Mouse (Mus musculus): ENCODE measurements at regions not wholly inside any gene's neighbourhood (a gene's known extent, or its start where the extent isn't known, plus 50 kb on each side); places are given as distances from the start of the nearest gene placed in this dataset.

DNA sequence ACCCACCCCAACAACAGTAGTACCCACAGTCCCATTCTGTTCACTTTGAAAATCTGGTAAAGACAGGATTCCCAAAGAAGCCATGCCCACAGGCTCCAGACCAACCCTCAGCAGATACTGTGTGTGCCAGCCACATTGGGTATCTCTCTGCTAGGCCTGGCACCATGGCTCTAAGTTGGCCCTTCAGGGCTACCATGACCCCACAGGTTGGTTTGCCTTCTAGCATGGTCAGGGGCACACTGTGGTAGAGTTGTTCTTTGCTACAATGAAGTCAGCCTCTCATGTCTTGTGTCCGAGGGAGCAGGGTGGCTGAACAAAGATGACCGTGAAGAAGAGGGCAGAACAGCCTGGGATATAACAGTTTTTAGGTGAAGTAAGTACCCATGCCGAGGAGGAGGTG, 59.8 kb upstream of the Slco4a1 start:
- WGBS, result 64% methylated on average over 3 of the region's 3 CpGs
- H3K27ac ChIP-seq (ENCODE audit: low read depth, low read length), result no peak overlapping the region
- TF ChIP-seq CTCF (IDR thresholded peaks at IDR 0.05), result no peak
- ATAC-seq (ENCODE audit: low FRiP score) (no peak), DNase-seq (ENCODE audit: low spot score) (no peak)
- no peak overlapping the region for H3K4me2 ChIP-seq (ENCODE audit: low read depth, low read length, poor library complexity, severe bottlenecking)
- H3K9ac ChIP-seq (replicated peaks; ENCODE audit: low read length, poor library complexity, severe bottlenecking), result no peak overlapping the region
- H3K4me3 ChIP-seq (ENCODE audit: low read depth, low read length), result no peak overlapping the region
- H3K4me1 ChIP-seq (ENCODE audit: insufficient read depth, low read length), result no peaks in the 10 kb centered on the region
- H3K27me3 ChIP-seq (ENCODE audit: insufficient read depth, low read length), result peaks cover 3% of the 10 kb centered on the region; the same call in 1 of the 2 replicates
- no peaks in the 10 kb centered on the region for H3K9me3 ChIP-seq (ENCODE audit: low read length)
- no peaks in the 10 kb centered on the region for H3K36me3 ChIP-seq (ENCODE audit: insufficient read depth, low read length)

DNA sequence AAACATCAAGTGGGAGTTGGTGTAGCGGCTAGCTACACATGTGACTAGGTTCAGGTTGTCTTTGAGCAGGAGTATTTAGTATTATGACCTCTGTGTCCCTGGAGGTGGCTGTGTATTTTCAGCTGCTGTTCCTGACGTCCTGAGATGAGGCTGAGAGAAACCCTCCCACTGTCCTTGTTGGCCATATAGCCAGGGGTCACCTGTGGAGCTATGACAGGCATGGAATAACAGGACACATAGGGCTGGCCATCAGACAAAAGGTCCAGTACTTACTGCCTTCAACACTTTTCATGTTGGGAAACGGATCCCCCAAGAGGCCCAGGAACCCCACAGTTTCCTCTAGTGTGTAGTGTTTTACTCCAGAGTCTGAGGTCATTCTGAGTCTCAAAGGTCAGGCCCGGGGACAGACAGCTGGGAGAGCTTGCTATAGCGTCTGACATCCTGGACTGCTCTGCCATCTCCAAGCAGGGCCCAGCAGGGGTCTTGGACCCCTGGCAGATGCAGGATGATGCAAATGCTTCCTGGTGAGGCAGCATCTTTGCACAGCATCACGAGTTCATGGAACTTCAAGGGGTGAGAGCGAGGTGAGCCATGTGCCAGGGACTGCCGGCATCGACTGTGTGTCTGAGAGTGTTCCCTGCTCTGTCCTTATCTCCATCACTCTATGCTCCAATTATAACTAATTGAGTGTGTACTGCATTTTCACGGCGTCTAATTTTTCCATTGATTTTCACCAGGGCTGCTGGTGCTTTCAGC, 60.6 kb upstream of the Slco4a1 start:
- 59% methylated on average over 11 of the region's 11 CpGs for WGBS

DNA sequence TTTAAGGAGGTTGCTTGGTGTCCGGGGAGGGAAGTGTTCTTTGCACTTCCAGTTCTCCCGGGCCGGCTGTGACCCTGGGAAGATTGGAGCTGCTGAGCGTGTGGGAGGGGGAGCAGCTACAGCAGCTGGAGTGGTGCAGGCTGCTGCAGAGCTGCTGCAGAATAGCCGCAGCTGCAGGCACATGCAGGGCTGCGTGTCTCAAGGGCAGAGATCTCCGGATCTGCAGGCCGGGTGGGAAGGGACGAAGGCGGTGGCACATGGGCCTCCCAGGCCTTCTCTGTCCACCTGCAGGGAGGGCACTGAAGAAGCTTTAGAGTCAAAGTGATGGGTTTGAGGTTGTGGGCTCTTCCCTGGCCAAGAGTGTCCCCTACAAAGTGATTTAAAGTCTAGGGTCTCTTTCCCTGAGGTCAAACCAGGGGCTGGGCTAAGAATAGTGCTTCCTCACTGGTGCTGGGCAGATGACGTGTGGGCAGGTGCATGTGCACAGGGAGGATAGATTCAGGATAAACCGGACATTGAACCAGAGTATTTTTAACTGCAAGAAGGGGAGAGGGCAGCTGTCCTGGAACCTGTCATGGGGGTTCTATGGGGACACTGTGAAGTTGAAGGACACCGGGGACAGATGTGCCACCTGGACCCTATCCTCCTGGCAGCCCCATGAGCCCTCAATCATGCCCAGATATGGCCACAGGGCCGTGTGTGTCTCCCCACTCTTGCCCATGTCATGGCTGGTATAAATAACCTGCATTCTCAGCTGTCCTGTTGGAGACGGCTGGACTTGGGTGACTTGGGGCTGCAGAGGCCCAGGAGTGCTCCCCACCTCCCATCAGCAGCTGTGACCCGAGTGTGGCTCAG, 58.6 kb upstream of the Gata5 start:
- no peaks in the 10 kb centered on the region for H3K9me3 ChIP-seq (ENCODE audit: low read length)
- 67% methylated on average over 16 of the region's 16 CpGs for WGBS
- H3K27me3 ChIP-seq (ENCODE audit: insufficient read depth, low read length), result peaks cover 4% of the 10 kb centered on the region; the same call in 1 of the 2 replicates
- TF ChIP-seq CTCF (IDR thresholded peaks at IDR 0.05), result no peak
- no peaks in the 10 kb centered on the region for H3K36me3 ChIP-seq (ENCODE audit: insufficient read depth, low read length)
- no peak overlapping the region for H3K4me2 ChIP-seq (ENCODE audit: low read depth, low read length, poor library complexity, severe bottlenecking)
- ATAC-seq (ENCODE audit: low FRiP score) (no peak), DNase-seq (ENCODE audit: low spot score) (no peak)
- no peaks in the 10 kb centered on the region for H3K4me1 ChIP-seq (ENCODE audit: insufficient read depth, low read length)
- no peak overlapping the region for H3K9ac ChIP-seq (replicated peaks; ENCODE audit: low read length, poor library complexity, severe bottlenecking)
- no peak overlapping the region for H3K4me3 ChIP-seq (ENCODE audit: low read depth, low read length)
- no peak overlapping the region for H3K27ac ChIP-seq (ENCODE audit: low read depth, low read length)

More for the DNA sequence above, 60.6 kb upstream of the Slco4a1 start:
- Histone ChIP-seq H3K9me3 (ENCODE audit: low read length) (no peaks in the 10 kb centered on the region), H3K4me2 (ENCODE audit: low read depth, low read length, poor library complexity, severe bottlenecking) (no peak overlapping the region), H3K4me3 (ENCODE audit: low read depth, low read length) (no peak overlapping the region), H3K27ac (ENCODE audit: low read depth, low read length) (no peak overlapping the region), H3K9ac (replicated peaks; ENCODE audit: low read length, poor library complexity, severe bottlenecking) (no peak overlapping the region), H3K4me1 (ENCODE audit: insufficient read depth, low read length) (no peaks in the 10 kb centered on the region), H3K36me3 (ENCODE audit: insufficient read depth, low read length) (no peaks in the 10 kb centered on the region), H3K27me3 (ENCODE audit: insufficient read depth, low read length) (peaks cover 4% of the 10 kb centered on the region; the same call in 1 of the 2 replicates)
- no peak for DNase-seq (ENCODE audit: low spot score)
- no peak for ATAC-seq (ENCODE audit: low FRiP score)
- no peak for TF ChIP-seq CTCF (IDR thresholded peaks at IDR 0.05)

DNA sequence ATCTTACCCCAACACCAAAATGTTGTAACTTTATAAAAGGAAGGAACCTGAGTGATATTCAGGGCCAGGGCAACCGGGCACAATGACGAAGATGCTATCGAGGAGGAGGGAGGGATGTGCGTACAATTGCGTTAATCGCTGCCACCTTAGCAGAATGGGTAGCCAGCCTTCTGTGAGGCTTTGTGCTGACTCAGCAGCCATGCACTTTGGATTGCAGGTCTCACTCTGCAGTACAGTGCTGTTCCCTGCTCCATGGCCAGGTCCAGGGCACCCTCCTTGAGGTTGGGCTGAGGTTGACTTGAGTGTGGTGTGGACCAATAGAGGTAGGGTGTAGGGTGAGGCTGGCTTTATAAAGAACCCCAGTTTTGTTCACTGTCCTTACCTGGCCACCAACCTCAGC, 57.8 kb upstream of the Gata5 start:
- Histone ChIP-seq H3K9ac (replicated peaks; ENCODE audit: low read length, poor library complexity, severe bottlenecking) (no peak overlapping the region), H3K4me1 (ENCODE audit: insufficient read depth, low read length) (no peaks in the 10 kb centered on the region), H3K4me2 (ENCODE audit: low read depth, low read length, poor library complexity, severe bottlenecking) (no peak overlapping the region), H3K4me3 (ENCODE audit: low read depth, low read length) (no peak overlapping the region), H3K27ac (ENCODE audit: low read depth, low read length) (no peak overlapping the region), H3K9me3 (ENCODE audit: low read length) (no peaks in the 10 kb centered on the region), H3K36me3 (ENCODE audit: insufficient read depth, low read length) (no peaks in the 10 kb centered on the region), H3K27me3 (ENCODE audit: insufficient read depth, low read length) (peaks cover 7% of the 10 kb centered on the region; the same call in 1 of the 2 replicates)
- DNase-seq (ENCODE audit: low spot score) (no peak), ATAC-seq (ENCODE audit: low FRiP score) (no peak)
- no peak for TF ChIP-seq CTCF (IDR thresholded peaks at IDR 0.05)
- WGBS, result 89% methylated on average over 6 of the region's 6 CpGs

DNA sequence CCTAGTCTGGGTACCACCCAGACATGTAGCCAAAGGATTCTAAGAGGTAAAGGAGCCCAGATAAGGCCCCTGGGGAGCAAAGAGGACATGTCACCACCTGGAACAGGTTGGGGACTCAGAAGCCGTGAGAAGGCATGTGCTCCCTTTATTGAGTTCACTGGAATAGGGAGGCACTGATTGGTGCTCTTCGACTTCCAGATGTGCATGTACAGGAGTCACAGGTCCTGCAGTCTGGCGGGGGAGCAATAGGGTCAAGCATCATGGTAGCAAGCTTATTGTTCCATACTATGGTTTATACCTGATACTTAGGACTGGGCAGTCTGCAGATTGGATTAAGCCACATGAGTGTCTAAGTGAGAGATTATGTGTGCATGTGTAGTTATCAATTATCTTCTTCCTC, 56.9 kb upstream of the Gata5 start:
- Histone ChIP-seq H3K4me3 (ENCODE audit: low read depth, low read length) (no peak overlapping the region), H3K4me1 (ENCODE audit: insufficient read depth, low read length) (no peaks in the 10 kb centered on the region), H3K4me2 (ENCODE audit: low read depth, low read length, poor library complexity, severe bottlenecking) (no peak overlapping the region), H3K27ac (ENCODE audit: low read depth, low read length) (no peak overlapping the region), H3K9ac (replicated peaks; ENCODE audit: low read length, poor library complexity, severe bottlenecking) (no peak overlapping the region), H3K9me3 (ENCODE audit: low read length) (no peaks in the 10 kb centered on the region), H3K36me3 (ENCODE audit: insufficient read depth, low read length) (no peaks in the 10 kb centered on the region), H3K27me3 (ENCODE audit: insufficient read depth, low read length) (peaks cover 14% of the 10 kb centered on the region; the same call in 1 of the 2 replicates)
- WGBS, result 92% methylated on average over 3 of the region's 3 CpGs
- TF ChIP-seq CTCF (IDR thresholded peaks at IDR 0.05), result no peak
- no peak for ATAC-seq (ENCODE audit: low FRiP score)
- DNase-seq (ENCODE audit: low spot score), result no peak
